Mouse (Mus musculus) embryonic fibroblast, embryonic 13.5 days (primary cell): ENCODE results near the gene 6030408B16Rik. TPM values are rescaled to one million over a fixed set of nuclear protein-coding genes. Genes with fewer than 3 reads are reported as not detected.
A peak's percentile ranks its signal among the peaks of the same experiment; 100 is the strongest.

ENCODE experiments used
- H3K27ac ChIP-seq: 2 replicates; pipeline ENCODE4 v1.5.1; 2012; ENCODE audit warnings: low read length, control low read depth, inconsistent platforms; ENCODE audit not compliant: insufficient read depth
- H3K4me1 ChIP-seq: 2 replicates; pipeline ENCODE4 v1.6.1; 2011; ENCODE audit warnings: low read length; ENCODE audit not compliant: control insufficient read depth, insufficient read depth
- H3K4me3 ChIP-seq: 2 replicates; pipeline ENCODE4 v1.5.1; 2011; ENCODE audit warnings: mild to moderate bottlenecking, control low read depth, low read length; ENCODE audit not compliant: insufficient read depth
- CTCF ChIP-seq: IDR thresholded peaks from 2 replicates; pipeline ENCODE4 v1.5.1; 2011; ENCODE audit warnings: mild to moderate bottlenecking, control low read depth, low read length, moderate library complexity, borderline replicate concordance; ENCODE audit not compliant: insufficient read depth
- POLR2A ChIP-seq: IDR thresholded peaks from 2 replicates; pipeline ENCODE4 v1.6.1; 2011; ENCODE audit warnings: low read depth, mild to moderate bottlenecking, control low read depth, low read length, moderate library complexity
- polyA plus RNA-seq: library from polyadenylated mRNA; stranded (reverse); fragments of >200 nt; gene quantifications from 2 replicates; pipeline ENCODE4 v1.2.4, GENCODE M21; 2011; ENCODE audit warnings: low read depth; ENCODE audit not compliant: missing spikeins, insufficient read length

The 6030408B16Rik gene
- polyA plus RNA-seq, 1 experiment: not detected

DNA sequence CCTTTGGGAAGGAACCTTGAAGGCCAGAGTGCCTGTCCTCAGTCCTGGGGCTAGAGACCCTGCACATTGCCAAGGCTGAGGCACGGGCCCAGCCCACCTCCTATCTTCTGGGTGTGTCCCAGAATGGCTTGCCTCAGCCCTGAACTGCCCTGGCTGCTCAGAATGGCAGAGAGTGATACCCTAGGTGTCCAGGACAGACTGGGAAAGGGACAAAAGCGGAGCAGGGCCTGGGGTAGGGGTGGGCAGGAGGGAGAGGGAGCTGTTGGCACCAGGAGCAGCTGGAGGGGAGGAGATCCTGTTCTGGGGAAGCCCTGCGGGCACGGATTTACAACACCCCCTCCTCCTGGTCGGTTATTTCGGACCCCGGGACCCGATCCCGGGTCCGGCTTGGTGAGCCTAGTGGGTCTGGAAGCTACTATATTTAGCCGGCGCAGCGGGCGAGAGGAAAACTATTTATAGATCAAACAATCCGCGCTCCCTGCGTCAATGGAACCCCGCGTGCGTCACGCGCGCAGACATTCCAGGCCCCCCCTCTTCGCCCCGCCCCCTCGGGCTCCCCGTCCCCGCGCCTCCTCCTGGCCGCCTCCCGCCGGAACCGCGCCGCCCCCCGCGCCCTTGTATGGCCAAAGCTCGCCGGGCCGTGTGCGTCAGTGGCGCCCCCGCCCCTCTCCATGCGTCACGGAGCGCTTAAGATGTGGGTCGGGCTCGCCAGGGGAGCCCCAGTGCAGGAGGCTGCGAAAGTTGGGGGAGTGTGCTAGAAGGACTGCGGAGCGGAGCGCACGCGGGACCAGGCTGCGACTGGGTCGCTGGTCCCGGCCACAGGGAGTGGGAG lies 26.7 kb upstream of the 6030408B16Rik start:
- peak overlapping the region; percentile 96 for H3K4me3 ChIP-seq
- peak overlapping the region; percentile 42 for H3K27ac ChIP-seq
- H3K4me1 ChIP-seq: peaks cover 5% of the 10 kb centered on the region
- TF ChIP-seq POLR2A (peak; percentile 99), CTCF (no peak)

DNA sequence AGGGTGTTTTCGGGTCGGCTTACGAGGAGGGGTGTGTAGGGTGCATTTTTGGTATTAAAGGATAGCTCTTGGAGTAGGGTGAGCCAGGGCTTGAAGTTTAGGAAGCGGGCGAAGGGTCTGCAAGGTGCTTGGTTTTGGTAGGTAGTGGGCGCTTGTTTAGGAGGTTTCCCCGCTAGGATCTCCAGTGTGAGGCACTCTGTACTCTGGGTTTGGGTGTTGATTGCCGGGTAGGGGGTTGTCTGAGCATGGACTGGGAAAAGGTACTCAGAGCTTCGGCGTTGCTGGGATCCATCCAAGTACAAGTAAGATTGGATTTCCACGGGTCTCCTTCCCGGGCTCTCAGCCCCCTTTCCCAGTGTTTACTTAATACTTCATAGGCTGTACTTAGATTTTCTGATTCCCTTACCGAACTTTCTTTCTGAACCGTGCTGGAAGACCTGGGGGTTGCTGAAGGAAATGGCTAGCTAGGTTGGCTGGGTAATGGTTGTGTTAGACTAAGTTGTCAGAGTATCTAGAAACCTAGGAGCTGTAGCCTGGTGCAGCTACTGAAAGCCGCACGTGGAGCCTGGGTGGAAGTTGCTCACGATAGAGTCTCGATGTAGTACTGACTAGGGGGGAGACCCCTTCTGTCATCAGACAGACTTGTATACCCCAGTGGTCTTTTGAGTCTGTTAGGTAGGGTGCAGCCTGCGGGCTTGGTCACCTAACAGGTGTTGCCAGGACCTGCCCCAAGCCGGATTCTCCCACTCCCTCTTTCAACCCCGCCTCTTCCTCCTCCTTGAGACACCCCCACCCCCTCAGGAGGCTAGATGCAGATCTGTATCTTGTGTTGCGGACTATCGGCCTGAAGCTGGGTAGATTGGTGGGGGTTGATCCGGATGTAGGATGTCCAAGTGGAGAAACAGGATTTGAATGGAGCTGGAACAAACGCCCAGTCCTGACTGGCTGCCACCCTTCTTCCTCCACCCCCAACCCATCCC lies 25.7 kb upstream of the 6030408B16Rik start:
- no peak overlapping the region for H3K27ac ChIP-seq
- TF ChIP-seq CTCF: no peak
- no peak for TF ChIP-seq POLR2A
- H3K4me3 ChIP-seq: peak overlapping the region; percentile 96
- H3K4me1 ChIP-seq: peaks cover 5% of the 10 kb centered on the region

DNA sequence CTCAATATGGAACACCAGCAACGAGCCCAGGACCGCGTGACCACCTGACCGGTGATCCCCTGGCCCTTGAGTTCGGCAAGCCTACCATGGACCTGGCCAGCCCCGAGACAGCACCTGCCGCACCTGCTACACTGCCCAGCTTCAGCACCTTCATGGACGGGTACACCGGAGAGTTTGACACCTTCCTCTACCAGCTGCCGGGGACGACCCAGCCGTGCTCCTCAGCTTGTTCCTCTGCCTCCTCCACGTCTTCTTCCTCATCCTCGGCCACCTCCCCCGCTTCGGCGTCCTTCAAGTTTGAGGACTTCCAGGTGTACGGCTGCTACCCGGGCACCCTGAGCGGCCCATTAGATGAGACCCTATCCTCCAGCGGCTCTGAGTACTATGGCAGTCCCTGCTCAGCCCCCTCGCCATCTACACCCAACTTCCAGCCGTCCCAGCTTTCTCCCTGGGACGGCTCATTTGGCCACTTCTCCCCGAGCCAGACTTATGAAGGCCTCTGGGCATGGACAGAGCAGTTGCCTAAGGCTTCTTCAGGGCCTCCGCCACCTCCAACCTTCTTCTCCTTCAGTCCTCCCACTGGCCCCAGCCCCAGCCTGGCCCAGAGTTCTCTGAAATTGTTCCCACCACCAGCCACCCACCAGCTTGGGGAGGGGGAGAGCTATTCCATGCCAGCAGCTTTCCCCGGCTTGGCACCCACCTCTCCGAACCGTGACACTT lies 22.8 kb upstream of the 6030408B16Rik start:
- H3K4me1 ChIP-seq: peaks cover 5% of the 10 kb centered on the region
- no peak overlapping the region for H3K4me3 ChIP-seq
- no peak for TF ChIP-seq CTCF
- H3K27ac ChIP-seq: no peak overlapping the region

DNA sequence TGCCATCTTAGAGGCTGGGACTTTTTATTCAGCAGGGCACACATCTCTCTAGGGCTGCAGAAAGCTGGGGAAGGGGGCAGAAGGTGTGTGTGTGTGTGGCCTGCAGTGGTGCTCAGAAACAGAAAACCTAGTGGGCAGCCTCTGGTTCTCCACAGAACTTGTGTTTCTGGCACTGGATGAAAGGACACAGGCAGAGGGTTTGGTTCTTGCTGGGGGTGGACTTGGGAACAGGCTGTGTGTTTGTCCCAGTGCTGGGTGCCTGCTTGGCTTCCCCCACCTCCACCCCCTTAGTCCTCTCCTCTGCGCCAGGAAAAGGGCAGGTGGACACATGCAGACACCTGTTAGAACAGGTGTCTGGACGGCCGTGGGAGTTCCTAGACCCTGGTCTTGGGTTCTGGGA lies 21.9 kb upstream of the 6030408B16Rik start:
- H3K4me1 ChIP-seq: peaks cover 4% of the 10 kb centered on the region
- H3K27ac ChIP-seq: no peak overlapping the region
- TF ChIP-seq CTCF (no peak), POLR2A (no peak)
- H3K4me3 ChIP-seq: no peak overlapping the region

DNA sequence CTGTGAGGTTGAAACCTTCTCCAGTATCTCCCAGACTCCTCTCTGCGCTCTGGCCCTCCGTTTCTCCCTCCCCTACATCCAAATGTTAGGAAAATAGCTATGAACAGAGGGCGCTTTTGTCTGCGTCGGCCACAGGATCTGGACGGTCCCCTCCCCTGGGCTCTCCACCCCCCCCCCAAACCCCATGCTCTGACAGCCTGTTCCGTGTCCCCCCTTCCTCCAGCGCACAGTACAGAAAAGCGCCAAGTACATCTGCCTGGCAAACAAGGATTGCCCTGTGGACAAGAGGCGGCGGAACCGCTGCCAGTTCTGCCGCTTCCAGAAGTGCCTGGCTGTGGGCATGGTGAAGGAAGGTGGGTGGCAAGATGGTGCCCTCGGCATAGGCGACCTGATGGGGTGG lies 21.5 kb upstream of the 6030408B16Rik start:
- TF ChIP-seq POLR2A: no peak
- no peak for TF ChIP-seq CTCF
- Histone ChIP-seq H3K4me1 (peaks cover 3% of the 10 kb centered on the region), H3K27ac (no peak overlapping the region), H3K4me3 (no peak overlapping the region)

DNA sequence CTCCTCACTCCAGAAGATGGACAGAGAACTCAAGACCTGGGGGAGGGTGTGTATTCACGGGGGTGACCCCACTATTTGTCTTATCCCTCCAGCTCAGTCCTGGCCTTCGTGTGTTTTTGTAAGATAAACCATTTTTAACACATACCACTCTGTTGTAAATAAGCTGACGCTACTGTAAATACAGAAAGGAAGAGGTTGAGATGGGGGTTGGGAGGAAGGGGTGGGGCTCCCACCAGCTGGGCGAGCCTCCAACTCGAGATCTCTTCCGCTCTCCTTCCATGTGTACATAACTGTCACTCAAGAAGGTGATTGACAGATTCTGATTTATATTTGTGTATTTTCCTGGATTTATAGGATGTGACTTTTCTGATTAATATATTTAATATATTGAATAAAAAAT lies 18.6 kb upstream of the 6030408B16Rik start:
- H3K4me1 ChIP-seq: peaks cover under 1% of the 10 kb centered on the region
- H3K4me3 ChIP-seq: no peak overlapping the region
- H3K27ac ChIP-seq: no peak overlapping the region
- TF ChIP-seq POLR2A (no peak), CTCF (no peak)

DNA sequence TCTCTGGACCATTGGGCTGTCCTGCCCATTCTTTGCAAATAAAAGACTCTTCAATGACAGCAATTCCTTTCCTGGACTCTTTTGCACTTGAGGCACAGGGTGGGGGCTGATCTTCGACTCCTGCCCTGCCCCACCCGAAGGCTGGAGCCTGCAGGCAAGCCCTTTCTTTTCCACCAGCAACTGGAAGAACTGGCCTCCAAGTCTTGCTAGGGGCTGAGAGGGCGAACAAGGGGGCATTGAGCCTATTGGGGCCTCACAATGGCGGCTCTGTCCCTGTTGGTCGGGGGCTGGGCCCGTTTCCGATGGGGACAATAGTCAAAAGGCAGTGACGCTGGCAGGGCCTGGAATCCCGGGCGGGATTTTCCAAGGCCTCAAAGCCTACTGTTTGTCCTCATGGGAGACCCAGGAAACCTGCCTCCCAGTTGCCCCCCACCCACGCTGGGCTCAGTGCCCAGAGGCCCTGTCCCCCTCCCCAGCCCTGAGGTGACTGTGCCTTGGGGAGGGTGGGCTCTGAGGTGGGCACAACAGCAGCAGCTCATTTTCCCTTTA lies 15.6 kb upstream of the 6030408B16Rik start:
- no peak overlapping the region for H3K4me3 ChIP-seq
- no peak for TF ChIP-seq CTCF
- no peak for TF ChIP-seq POLR2A
- H3K4me1 ChIP-seq: no peaks in the 10 kb centered on the region
- H3K27ac ChIP-seq: no peak overlapping the region

DNA sequence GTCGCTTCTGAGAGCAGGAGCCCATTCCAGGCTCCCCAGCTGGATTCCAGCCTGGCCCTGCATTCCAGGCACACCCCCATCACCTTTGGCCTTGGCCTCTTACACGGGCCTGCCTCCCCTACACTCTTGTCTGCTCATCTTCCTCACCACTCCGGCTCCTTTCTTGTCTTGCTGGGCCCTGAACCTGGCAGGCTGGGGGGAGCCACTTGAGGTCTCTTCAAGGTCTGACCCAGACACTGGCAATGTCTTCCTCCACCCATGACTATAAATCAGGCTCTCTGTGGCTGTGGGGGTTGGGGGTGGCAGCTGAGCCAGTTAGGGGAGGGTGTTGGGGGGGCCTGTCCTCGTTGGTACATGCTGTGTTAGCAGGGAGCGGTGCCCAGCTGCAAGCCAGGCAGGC lies 14.4 kb upstream of the 6030408B16Rik start:
- TF ChIP-seq CTCF (no peak), POLR2A (no peak)
- Histone ChIP-seq H3K27ac (no peak overlapping the region), H3K4me3 (no peak overlapping the region), H3K4me1 (no peaks in the 10 kb centered on the region)

DNA sequence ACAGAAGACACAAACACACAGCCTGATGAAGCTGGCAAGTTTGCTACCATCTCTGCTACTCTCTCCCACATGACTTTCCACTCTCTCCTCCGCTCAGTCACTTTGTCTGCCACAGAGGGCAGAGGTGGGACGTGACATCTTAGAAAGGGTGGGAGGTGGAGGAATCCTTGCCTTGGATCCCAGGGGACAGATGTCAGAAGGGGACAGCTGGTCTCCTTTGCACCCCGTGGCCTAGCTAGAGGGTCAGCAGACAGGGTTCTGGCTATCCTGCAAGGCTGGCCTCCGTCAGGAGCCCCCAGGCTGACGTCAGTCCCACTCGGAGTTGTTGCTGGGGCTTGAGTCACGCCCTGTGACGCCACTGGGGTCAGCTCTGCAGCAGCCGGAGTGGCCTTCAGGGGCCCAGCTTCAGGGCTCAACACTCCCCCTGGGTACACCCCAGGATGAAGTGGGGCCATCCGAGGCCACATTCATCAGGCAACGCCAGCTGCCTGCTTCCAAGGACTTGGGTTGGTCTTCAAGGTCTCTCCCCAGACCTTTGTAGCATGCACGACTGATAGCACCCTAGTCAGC lies 13.5 kb upstream of the 6030408B16Rik start:
- Histone ChIP-seq H3K27ac (no peak overlapping the region), H3K4me3 (no peak overlapping the region), H3K4me1 (no peaks in the 10 kb centered on the region)
- no peak for TF ChIP-seq CTCF
- no peak for TF ChIP-seq POLR2A
